Mouse (Mus musculus) c-Kit-positive CD71-positive TER-119-negative erythroid progenitor cells, embryonic 14.5 days (primary cell): ENCODE results near the gene Fam129a.
"Not testable (repeated sequence)": the region's sequence is repeated elsewhere in the genome, so short reads cannot be mapped to it uniquely, and the experiment has no call there.

Source experiments
- DNase-seq: peaks from one replicate; pipeline ENCODE4 v3.0.0-alpha.2; 2013; ENCODE audit warnings: low read depth

Fam129a gene

DNA sequence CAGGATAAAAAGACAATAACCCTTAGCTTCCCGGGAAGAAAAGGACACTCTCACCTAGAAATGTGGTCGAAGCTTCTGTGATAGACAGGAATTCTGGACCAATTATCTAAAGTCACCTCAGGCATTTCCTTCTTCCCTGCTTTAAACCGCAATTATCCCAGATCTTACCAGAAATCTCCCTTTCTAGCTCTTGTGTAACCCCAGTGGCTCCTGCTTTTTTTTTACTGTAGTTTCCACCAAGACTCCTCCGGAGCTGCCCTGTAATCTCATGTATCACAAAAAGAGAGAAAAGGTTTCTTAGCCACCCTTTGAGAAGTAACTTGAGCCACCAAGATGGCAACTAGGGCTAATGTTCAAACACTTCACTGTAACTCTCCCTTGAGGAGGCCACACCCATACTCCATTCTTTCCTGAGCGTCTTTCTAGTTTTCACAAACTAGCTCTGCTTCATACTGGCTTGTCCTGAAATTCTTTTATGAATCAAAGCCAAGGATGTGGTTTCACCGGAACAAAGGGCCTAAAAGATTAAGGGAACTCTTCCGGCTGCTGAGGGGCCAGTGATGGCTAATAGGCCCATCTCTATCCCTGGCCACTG lies 93.9 kb downstream of the Fam129a start:
- no peak for DNase-seq

GRCm38 (mm10) chr1:151667351-151668074 lies 96.5 kb downstream of the Fam129a start:
- DNase-seq, result peak; percentile 50

GRCm38 (mm10) chr1:151670006-151670591 lies 99.1 kb downstream of the Fam129a start:
- DNase-seq, result no peak

- DNase-seq, result no peak
Measured at GRCm38 (mm10) chr1:151675684-151676083, 104.7 kb downstream of the Fam129a start.

DNA sequence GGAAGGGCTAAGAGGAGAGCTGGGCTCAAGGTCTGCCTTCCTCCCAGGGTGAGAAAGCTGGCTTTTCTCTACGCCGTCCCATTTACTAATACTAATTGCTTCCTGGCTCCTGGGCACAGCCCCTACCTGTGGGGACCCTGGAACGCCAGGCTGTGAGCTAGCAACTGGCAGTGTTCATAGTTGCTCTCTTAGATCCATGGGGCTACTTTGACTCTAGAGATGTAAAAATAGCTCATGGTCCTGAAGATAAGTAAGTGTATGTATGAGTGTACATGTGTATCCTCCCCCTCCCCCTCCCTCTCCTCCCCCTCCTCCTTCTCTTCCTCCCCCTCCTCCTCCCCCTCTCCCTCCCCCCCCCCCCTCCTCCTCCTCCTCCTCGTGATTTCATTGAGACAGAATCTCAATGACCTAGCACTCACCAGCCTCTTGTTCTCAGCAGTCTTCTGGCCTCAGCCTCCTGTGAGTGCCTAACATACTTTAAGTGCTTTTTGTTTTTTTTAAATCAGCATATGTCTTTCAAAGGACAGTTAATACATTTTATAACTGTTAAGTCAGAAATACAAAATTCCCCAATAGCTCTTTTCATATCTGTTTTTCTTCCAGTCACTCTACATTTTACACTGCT lies 106.3 kb downstream of the Fam129a start:
- no peak for DNase-seq

DNA sequence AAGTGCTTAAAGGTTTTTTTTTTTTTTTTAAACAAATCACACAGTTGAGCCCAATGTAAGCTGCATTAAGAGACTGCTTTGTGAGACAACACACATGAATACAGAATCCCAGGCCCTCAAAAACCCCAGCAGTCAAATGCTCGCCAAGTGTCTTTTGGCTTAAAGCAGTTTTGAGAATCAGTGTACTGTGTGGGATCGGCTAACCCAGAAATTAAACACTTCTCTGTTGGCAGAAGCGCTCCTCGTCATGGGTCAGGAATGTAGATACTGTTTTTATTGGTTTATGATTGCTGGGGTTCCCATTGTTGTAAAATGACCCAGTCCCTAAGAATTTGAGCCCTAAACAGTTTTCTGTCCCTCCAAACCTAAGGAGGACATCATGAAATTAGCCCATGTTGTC lies 107.0 kb downstream of the Fam129a start:
- no peak for DNase-seq

- no peak for DNase-seq
Measured at GRCm38 (mm10) chr1:151679153-151679552, 108.2 kb downstream of the Fam129a start.

- DNase-seq, result no peak
Measured at GRCm38 (mm10) chr1:151679883-151680613, 109.1 kb downstream of the Fam129a start.

DNA sequence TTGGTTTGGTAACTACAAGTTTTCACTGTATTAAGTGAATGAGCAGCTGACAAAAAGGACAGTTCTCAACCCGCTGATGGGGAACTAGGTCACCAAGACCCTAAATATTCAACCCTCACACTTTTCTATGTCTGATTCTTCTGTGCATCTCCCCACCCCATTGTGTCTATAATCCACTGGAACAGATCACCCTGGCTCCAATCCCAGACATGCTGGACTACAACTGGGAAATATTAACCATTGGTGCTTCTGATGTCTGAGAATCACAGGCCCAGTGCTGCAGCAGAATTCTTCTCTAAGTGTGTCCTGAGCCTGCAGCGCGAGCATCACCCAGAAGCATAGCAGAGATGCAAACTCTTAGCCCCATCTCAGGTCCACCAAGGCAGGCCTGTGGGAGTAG lies 110.0 kb downstream of the Fam129a start:
- no peak for DNase-seq

DNA sequence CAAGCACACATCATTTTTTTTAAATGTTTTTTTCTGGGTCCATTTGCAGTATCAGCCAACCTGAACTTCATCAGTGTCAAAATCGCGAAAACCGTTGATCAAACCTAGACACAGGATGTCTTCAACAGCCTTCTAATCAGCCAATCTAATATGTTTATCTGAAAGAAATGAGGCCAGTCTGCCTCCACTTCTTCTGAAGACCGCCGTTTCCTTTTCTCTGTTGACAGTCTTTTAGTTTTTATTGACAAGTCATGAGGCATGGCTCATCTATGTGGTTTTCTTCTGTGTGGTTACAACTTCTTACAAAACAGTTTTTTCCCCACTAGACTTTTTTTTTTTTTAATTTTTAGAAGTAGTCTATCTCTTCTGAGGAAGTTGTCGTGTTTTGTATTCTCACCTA lies 111.9 kb downstream of the Fam129a start:
- DNase-seq, result no peak

GRCm38 (mm10) chr1:151684451-151684892 lies 113.5 kb downstream of the Fam129a start:
- DNase-seq, result no peak

DNA sequence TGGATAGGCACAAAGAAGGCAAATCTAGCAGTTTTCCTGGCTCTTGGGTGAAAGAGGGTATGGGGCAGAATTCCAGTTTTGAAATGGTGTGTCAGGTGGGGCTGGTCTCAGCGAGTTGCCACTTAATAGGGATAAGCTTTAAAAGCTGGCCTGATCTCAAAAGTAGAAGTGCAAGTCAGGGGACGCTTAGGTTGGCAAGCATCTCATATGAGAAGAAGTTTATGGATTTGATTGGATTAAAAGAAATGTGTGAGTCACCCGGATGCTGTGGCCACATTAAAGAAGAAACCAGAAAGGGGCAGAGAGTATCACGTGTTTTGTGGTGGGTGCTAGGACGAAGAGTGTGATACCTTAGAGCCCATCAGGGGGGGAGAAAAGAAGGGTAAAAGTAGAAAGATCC lies 114.0 kb downstream of the Fam129a start:
- no peak for DNase-seq

DNA sequence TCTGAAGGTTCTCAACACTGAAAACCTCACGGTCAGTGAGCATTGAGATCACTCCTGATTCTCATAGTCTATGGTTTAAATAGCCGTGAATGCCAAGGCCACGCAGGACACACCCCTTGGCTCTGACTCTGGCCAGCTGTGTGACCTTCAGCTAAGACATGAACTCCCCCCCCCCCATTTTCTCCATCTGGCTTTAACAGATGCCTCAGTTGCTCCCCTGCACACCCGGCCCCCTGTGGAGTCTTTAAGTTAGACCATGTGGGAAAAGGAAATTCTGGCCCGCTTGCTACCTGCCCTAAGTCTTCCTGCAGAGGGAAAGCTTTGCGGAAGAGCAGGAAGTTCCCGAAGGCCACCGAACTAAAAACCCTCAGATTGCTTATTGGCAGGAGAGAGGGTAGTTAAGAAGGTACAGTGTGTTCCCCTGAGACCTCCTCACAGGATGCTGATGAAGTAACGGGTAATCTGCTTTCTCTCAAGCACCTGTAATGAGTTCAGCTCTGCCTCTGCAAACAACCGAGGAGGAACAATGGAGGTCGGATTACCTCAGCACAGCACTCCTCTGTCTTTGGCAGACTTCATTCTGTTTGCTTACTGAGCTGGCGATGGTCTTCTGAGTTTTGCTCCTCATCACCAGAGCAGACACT lies 114.8 kb downstream of the Fam129a start:
- no peak for DNase-seq

DNA sequence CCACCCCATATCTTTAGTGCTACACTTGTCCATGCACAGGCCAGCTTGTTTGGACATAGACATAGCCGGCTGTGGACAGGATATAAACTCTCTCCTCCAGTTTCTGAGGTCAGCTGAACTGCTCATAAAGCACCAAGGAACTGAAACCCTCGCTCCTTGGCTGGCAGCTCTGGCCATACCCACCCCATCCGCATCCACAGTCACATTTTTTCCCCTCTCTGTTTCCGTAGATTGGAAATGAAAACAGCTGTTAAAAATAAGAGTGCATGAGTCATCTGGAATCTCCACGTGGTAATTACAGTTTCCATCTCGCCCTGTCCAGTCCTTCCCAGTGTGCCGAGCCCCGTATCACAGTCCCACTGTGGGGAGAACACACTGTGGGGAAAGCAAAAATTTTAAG lies 115.7 kb downstream of the Fam129a start:
- DNase-seq, result no peak

GRCm38 (mm10) chr1:151689032-151689431 lies 118.0 kb downstream of the Fam129a start:
- no peak for DNase-seq

GRCm38 (mm10) chr1:151689561-151689960 lies 118.6 kb downstream of the Fam129a start:
- DNase-seq, result no peak

DNA sequence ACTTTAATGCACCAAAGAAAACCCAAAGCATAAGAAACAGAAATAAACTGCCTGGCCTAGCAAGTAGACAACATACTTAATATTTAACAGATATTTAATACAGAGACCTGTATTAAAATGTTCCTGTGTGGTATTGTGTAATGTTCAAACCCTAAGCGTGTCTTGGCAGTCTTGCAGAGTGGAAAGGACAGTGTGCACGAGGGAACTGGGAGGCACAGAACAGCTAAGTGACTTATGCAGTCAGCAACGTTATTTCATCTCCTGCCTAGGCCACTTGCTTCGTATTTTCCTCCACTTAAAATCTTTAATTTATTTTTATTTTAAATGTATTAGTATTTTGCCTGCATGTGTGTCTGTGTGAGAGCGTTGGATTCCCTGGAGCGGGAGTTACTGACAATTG lies 119.1 kb downstream of the Fam129a start:
- no peak for DNase-seq

GRCm38 (mm10) chr1:151690583-151691193 lies 119.7 kb downstream of the Fam129a start:
- DNase-seq, result no peak

- not testable (repeated sequence) for DNase-seq
Measured at GRCm38 (mm10) chr1:151692867-151693266, 121.9 kb downstream of the Fam129a start.

- no peak for DNase-seq
Measured at GRCm38 (mm10) chr1:151696751-151697150, 125.8 kb downstream of the Fam129a start.

DNA sequence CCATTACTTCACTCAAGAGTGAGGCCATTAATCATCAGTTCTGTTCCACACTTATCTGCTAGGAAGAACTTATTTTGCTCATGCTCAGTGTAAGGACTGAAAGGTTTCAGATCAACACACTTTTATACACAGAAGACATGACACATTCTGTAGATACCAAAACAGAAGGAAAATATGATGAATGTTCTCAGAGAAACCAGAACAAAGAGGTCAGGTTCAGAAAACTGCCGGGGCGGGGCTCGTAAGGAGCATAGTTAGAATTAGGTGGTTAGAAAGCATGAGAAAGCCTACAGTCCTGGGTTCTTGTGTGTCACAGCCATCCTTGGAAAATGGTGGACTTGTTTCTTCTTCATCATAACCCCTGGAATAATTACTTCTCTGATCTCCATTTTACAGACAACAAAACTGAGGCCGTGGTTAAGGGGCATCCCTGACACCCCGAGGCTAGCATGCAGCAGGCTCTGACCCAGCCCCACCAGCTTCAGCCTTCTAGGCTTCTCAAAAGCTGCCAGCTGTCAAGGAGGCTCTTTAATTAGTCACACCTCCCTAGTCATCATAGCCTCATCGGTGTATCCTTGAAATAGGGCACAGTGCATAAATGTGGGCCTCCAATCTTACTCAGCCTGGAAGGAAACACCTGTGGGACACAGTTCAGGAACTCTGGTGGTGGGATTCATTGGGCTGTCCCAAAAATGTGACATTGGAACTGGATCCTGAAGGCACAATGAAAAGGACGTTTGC lies 127.1 kb downstream of the Fam129a start:
- DNase-seq, result no peak
